ENCODE assay signal across 12 mouse cellular contexts in genomic region chr15:93226930-93227763, GRCm38 (mm10). TPM values are rescaled to one million over a fixed set of nuclear protein-coding genes. Genes with fewer than 3 reads are reported as not detected.
A peak's percentile ranks its signal among the peaks of the same experiment; 100 is the strongest.
DNase-seq lines count a peak whose midpoint lies in the region; ATAC-seq and TF ChIP-seq lines count a peak whose summit lies in the region.
"Had no signal": no experiment of that assay in that cellular context is flagged by ENCODE, and none has a peak within 500 bp of the region (broad histone marks: within the 10 kb centered on the region; RNA-seq: fewer than 3 reads in every experiment).

No protein-coding gene starts in this region.

- H3K9ac ChIP-seq in intestine, embryonic 15.5 days, result no peak overlapping the region
- H3K9ac ChIP-seq in intestine, embryonic 16.5 days (ENCODE audit: low read depth, low read length), result no peak overlapping the region
- no peak overlapping the region for H3K9ac ChIP-seq in hindbrain, embryonic 16.5 days (ENCODE audit: low read depth, low read length)
- H3K9ac ChIP-seq: liver, postnatal 0 days had no signal

- 0 out of 2 replicates have a peak, but pooled peaks have one; percentile 12 for ATAC-seq in intestine, embryonic 15.5 days
- ATAC-seq in intestine, embryonic 16.5 days, result no peak
- ATAC-seq in hindbrain, embryonic 16.5 days, result 0 out of 2 replicates have a peak, but pooled peaks have one; percentile 52
- ATAC-seq: liver, postnatal 0 days had no signal

- H3K9me3 ChIP-seq in intestine, embryonic 15.5 days, result no peaks in the 10 kb centered on the region
- H3K9me3 ChIP-seq in intestine, embryonic 16.5 days (ENCODE audit: control insufficient read depth, low read length), result no peaks in the 10 kb centered on the region
- no peaks in the 10 kb centered on the region for H3K9me3 ChIP-seq in hindbrain, embryonic 16.5 days (ENCODE audit: control insufficient read depth, low read length)

- H3K27ac ChIP-seq in intestine, embryonic 15.5 days, result no peak overlapping the region
- no peak overlapping the region for H3K27ac ChIP-seq in intestine, embryonic 16.5 days (ENCODE audit: low read length)
- H3K27ac ChIP-seq in hindbrain, embryonic 16.5 days (ENCODE audit: low read depth, low read length), result no peak overlapping the region

- no peaks in the 10 kb centered on the region for H3K27me3 ChIP-seq in intestine, embryonic 15.5 days (replicated peaks)
- H3K27me3 ChIP-seq in intestine, embryonic 16.5 days (replicated peaks; ENCODE audit: control insufficient read depth, insufficient read depth, low read length), result no peaks in the 10 kb centered on the region
- H3K27me3 ChIP-seq in hindbrain, embryonic 16.5 days (replicated peaks; ENCODE audit: control insufficient read depth, insufficient read depth, low read length), result no peaks in the 10 kb centered on the region

- H3K4me1 ChIP-seq in intestine, embryonic 15.5 days (replicated peaks), result no peaks in the 10 kb centered on the region
- H3K4me1 ChIP-seq in intestine, embryonic 16.5 days (ENCODE audit: control insufficient read depth, insufficient read depth, low read length), result no peaks in the 10 kb centered on the region
- peaks cover 4% of the 10 kb centered on the region; the same call in 1 of the 2 replicates for H3K4me1 ChIP-seq in hindbrain, embryonic 16.5 days (ENCODE audit: control insufficient read depth, insufficient read depth, low read depth, low read length)

- WGBS in intestine, embryonic 15.5 days, result 87% methylated on average over 10 of the region's 10 CpGs
- WGBS in intestine, embryonic 16.5 days, result 86% methylated on average over 10 of the region's 10 CpGs
- WGBS in hindbrain, embryonic 16.5 days, result 77% methylated on average over 10 of the region's 10 CpGs

- DNase-seq in brain, embryonic 14.5 days (ENCODE audit: low read depth), result peak; percentile 80
- peak; percentile 32 to 33 for DNase-seq in cerebellum, postnatal 14 days
- no peak for DNase-seq in right cerebral cortex, postnatal 36 days (ENCODE audit: low spot score in 2 of 2)
- no peak for DNase-seq in lung, postnatal 4 days
- DNase-seq in adipocyte (ENCODE audit: low spot score), result no peak

- H3K36me3 ChIP-seq in intestine, embryonic 15.5 days, result no peaks in the 10 kb centered on the region
- H3K36me3 ChIP-seq in intestine, embryonic 16.5 days (ENCODE audit: control insufficient read depth, insufficient read depth, low read length), result no peaks in the 10 kb centered on the region
- no peaks in the 10 kb centered on the region for H3K36me3 ChIP-seq in hindbrain, embryonic 16.5 days (ENCODE audit: control insufficient read depth, insufficient read depth, low read length)

- H3K4me2 ChIP-seq in intestine, embryonic 15.5 days (replicated peaks), result no peak overlapping the region
- H3K4me2 ChIP-seq in intestine, embryonic 16.5 days (ENCODE audit: low read depth, low read length), result no peak overlapping the region
- H3K4me2 ChIP-seq in hindbrain, embryonic 16.5 days (ENCODE audit: low read length), result no peak overlapping the region
- H3K4me2 ChIP-seq: heart, embryonic 11.5 days had no signal

- no peak for TF ChIP-seq CTCF in brain, embryonic 14.5 days (IDR thresholded peaks at IDR 0.05; ENCODE audit: borderline replicate concordance, extremely low read depth, insufficient read depth, insufficient read length)

- TF ChIP-seq POLR2A in brain, embryonic 14.5 days (IDR thresholded peaks at IDR 0.05; ENCODE audit: borderline replicate concordance, extremely low read depth, insufficient read depth, insufficient read length, poor library complexity, severe bottlenecking), result no peak

- H3K4me3 ChIP-seq in intestine, embryonic 15.5 days (replicated peaks), result no peak overlapping the region
- no peak overlapping the region for H3K4me3 ChIP-seq in intestine, embryonic 16.5 days (ENCODE audit: low read length)
- H3K4me3 ChIP-seq in hindbrain, embryonic 16.5 days (ENCODE audit: low read length), result no peak overlapping the region
- H3K4me3 ChIP-seq: erythroblast, embryonic 14.5 days; myocyte had no signal

RNA-seq across cellular contexts. Expression of gene Gxylt1, which starts 47.8 kb away (rescaled TPM):
- polyA plus RNA-seq in intestine, embryonic 15.5 days (2015; fragmentation: Nextera tagmentation; extraction: Ambion mirVana), result 10.2 and 10.8 TPM in 2 replicates
- polyA plus RNA-seq in intestine, embryonic 16.5 days (2015; fragmentation: Nextera tagmentation; extraction: Ambion mirVana), result 7.0 and 7.3 TPM in 2 replicates
- polyA plus RNA-seq in brain, embryonic 14.5 days (2012; rRNA removed), result 6.8 and 11.1 TPM in 2 replicates
- 4.3 and 5.7 TPM in 2 replicates for polyA plus RNA-seq in hindbrain, embryonic 16.5 days (2015; fragmentation: Nextera tagmentation; extraction: Ambion mirVana)

Comparison
In these comparisons a context has a peak if more than half of its experiments do, and no peak if none do; other contexts are left out.
1. DNase-seq: peak in brain, embryonic 14.5 days (single experiment) and cerebellum, postnatal 14 days (2 of 2); none in right cerebral cortex, postnatal 36 days (0 of 2), lung, postnatal 4 days (0 of 2) and adipocyte (single experiment).